Mouse (Mus musculus) heart, postnatal 25 days (tissue): ENCODE results near the gene Desi1. TPM values are rescaled to one million over a fixed set of nuclear protein-coding genes. Genes with fewer than 3 reads are reported as not detected.

ENCODE experiments used
- DNase-seq: peaks from one replicate; pipeline ENCODE4 v3.0.0; 2022; ENCODE audit warnings: low spot score
- intact Hi-C: fragments of 180-260 bp; cut with DNase I; formaldehyde crosslinking; loops from one replicate; pipeline ENCODE4 v1.15.1; 2025
- total RNA-seq, 2 experiments: library from RNA; stranded (reverse); gene quantifications; 2 replicates each; pipeline ENCODE4 v1.2.3; 2021

The Desi1 gene
- total RNA-seq, result 10 to 100 TPM; 24.4 to 25.9 TPM

DNA sequence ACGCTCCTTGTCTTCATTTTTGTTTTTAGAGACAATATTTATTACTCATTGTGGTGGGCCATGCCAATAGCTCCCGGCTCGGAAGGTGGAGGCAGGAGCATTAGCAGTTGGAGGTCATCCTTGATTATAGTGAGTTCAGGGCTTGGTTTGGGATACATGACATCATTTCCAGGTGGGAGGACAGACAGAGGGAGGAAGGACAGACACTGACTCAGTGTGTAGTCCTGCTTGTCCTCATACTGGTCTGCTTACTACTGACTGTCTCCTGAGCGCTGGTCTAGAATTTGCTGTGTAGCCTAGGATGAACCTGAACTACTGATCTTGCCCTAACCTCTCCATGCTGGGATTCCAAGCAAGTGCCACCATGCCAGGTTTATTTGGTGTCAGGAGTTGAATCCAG lies at the start of gene Desi1:
Desi1 (minus strand) TSS at position 101 of the 400 bp plus-strand sequence.
- no peak for DNase-seq
- intact Hi-C loops, result no loop called here

DNA sequence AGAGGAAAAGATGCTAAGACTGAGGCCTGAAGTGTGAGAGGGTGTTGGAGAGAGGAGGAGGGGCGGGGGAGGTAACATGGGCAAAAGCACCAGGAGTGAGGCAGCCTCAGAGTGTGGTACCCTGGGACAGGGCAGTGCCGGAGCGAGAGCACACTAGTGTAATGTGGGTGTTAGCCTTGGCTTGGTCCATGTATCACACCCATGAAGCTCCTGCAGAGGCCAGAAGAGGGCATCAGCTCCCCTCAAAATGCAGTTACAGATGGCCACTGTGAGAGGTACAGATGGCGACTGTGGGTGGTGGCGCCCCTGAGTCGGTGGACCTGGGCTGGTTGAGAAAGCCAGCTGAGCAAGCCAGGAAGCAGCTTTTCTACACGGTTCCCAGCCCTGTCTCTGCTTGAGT lies 47.5 kb upstream of the Desi1 start:
- no peak for DNase-seq
- intact Hi-C loops, result no loop called here

- intact Hi-C loops, result loop anchor here (5.0 kb wide), 1 partner anchor 82 kb away; no protein-coding TSS in a partner anchor
- no peak for DNase-seq
Observed at GRCm38 (mm10) chr15:82079883-82080282, 46.2 kb upstream of the Desi1 start.

DNA sequence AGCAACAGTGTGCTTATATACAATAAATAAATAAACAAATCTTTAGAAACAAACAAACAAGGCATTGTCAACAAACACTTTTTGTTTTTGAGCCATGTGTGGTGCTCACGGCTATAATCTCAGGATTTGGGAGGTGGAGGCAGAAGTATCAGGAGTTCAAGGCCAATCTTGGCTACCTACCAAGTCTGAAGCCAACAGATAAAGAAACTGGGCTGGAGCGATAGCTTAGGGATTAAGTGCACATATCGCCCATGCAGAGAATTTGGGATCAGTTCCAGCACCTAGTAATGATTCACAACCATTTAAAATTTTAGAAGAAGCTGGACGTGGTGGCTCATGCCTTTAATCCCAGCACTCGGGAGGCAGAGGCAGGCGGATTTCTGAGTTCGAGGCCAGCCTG lies 39.8 kb upstream of the Desi1 start:
- intact Hi-C loops, result no loop called here

DNA sequence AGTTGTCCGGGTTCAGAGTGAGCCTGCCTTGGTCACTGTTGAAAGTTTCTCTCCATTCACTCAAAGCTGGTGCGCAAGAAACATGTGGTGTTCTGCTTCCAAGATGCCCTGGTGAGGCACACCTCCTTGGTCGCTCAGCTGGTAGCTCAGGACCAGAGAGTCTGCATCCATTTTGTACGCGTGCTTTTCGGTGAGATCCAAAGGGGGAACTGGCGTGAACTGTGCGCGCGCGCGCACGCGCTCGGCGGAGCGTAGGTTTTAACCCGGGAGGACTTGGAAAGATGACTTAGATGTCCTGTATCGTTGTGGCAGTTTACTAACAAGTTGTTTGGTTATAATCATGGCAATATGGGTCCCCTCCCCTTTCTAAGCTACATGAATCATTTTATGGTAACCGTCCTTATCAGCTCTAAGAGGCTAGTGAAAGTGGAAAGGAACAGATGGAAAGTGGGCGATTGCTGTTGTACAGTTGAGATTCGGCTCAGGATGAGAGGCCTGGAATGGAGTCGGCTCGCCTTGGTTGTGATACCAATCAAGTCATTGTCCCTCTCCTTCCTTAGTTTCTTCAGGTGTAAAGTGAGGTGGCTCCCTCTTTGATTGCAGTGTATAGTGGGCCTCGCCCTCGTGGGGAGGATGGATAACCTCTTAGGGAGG lies 38.3 kb upstream of the Desi1 start:
- intact Hi-C loops, result no loop called here

More for the DNA sequence above, 39.8 kb upstream of the Desi1 start:
- no peak for DNase-seq

DNA sequence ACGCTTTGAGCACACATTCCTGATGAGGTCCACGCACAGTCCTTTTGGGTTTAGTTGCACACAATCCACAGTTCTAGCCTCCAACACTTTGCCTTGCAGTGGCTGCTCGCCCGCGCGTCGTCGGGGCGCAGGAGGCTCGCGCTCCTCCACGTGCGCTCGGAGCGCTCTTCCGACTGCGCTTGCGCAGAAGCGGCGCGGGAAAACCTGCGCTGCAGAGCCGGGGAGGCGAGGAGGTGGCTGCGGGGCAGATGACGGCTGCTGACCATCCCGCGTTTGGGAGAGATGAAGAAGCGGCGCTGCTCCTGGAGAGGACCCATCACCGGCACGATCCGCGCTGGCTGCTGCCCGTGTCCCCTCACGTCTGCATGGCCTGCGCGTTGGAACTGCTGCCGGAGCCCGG lies 36.2 kb upstream of the Desi1 start, which contains the start of gene Mei1:
Mei1 (plus strand) TSS at position 99 of the 400 bp plus-strand sequence.
- DNase-seq, result no peak
- intact Hi-C loops, result loop anchor here (5.0 kb wide), 1 partner anchor 37 kb away; no protein-coding TSS in a partner anchor

More for the DNA sequence above, 38.3 kb upstream of the Desi1 start:
- no peak for DNase-seq

- intact Hi-C loops, result loop anchor here (1.0 to 5.0 kb wide), 2 partner anchors 42 to 171 kb away; no protein-coding TSS in a partner anchor
- peak; percentile 35 for DNase-seq
Observed at GRCm38 (mm10) chr15:82065511-82065910, 31.8 kb upstream of the Desi1 start.

DNA sequence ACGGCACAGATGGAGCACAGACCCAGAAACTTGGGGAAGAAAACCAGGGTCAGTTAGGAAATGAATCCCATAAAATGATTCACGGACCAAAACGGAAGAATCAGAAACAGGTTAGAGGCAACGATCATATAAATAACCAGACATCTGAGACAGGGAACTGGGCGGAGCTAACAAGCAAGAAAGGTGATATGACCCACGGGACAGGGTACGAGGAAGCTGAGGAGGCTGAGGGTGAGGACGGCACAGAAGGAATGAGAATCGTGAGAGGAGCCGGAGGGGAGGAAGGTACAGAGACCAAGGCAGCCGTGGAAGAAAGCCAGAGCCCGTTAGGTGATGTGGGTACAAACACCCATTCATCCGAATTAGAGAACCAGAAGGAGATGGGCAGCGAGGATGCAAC lies 30.2 kb upstream of the Desi1 start:
- no peak for DNase-seq
- intact Hi-C loops, result no loop called here

- intact Hi-C loops, result no loop called here
- DNase-seq, result no peak
Observed at GRCm38 (mm10) chr15:82058719-82059201, 25.1 kb upstream of the Desi1 start, which contains the start of gene 4930407I10Rik. Gene 4930407I10Rik (plus strand): TSS chr15:82059151.

- DNase-seq, result no peak
- intact Hi-C loops, result loop anchor here (5.0 kb wide), 1 partner anchor 75 kb away; the partner anchor contains the start of gene Ccdc134
Observed at GRCm38 (mm10) chr15:82052544-82052943, 18.9 kb upstream of the Desi1 start.

- intact Hi-C loops, result no loop called here
Observed at GRCm38 (mm10) chr15:82047080-82047883, 13.6 kb upstream of the Desi1 start, which contains the start of gene Snu13. Gene Snu13 (minus strand): TSS chr15:82047598.

GRCm38 (mm10) chr15:82046246-82046891 lies 12.7 kb upstream of the Desi1 start:
- intact Hi-C loops, result no loop called here
- no peak for DNase-seq

More at GRCm38 (mm10) chr15:82047080-82047883, 13.6 kb upstream of the Desi1 start, which contains the start of gene Snu13:
- peak; percentile 76 for DNase-seq

DNA sequence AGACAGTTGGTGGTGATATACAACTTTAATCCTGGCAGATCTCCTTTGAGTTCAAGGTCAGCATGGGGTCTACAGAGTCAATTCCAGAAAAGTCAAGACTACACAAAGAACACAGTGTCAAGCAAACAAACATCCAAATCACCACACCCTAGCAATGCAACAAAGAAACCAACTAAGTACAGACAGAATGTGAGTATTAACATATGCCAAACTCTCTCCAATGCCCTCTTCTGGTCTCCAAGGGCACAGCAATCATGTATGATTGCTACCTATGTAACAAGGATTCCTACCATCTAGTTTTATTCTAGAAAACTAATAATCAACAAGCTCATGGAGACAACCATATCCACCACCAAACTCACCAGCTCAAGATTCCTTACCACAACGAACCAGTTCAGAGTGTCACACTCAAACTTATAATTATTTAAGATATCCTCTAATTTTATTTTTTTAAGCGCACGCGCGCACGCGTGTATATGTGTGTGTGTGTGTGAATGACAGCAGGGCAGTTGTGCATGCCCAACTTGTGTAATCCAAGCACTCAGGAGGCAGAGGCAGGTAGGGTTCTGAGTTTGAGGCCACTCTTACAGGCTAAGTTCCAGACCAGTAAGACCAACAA lies 10.6 kb upstream of the Desi1 start:
- intact Hi-C loops, result no loop called here
- DNase-seq, result no peak

GRCm38 (mm10) chr15:82040650-82041049 lies 7.0 kb upstream of the Desi1 start:
- intact Hi-C loops, result loop anchor here (2.0 kb wide), 2 partner anchors 26 to 82 kb away; no protein-coding TSS in a partner anchor
- DNase-seq, result no peak

DNA sequence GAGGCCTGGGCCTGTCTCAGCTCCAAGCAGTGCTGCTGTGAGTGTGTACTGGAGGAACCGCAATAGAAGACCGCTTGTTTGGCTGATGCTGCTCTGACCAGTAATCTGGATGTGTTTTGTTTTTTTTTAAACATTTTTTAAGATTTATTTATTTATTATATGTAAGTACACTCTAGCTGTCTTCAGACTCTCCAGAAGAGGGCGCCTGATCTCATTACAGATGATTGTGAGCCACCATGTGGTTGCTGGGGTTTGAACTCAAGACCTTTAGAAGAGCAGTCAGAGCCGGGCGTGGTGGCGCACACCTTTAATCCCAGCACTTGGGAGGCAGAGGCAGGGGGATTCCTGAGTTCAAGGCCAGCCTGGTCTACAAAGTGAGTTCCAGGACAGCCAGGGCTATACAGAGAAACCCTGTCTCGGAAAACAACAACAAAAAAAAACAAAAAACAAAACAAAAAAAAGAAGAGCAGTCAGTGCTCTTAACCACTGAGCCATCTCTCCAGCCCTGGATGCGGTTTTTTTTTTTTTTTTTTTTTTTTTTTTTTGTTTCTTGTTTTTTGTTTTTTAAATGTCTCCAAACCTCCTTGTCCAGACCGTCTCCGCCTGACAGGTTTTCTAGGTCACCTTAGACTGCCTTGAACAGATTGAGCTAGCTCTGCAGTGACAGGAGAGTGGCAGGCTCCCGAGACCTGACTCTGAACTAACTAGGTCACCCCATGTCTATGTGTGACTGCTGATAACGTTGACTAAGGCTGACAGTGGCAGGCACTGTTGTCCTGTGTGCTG lies 2.4 kb upstream of the Desi1 start:
- intact Hi-C loops, result no loop called here
- no peak for DNase-seq

DNA sequence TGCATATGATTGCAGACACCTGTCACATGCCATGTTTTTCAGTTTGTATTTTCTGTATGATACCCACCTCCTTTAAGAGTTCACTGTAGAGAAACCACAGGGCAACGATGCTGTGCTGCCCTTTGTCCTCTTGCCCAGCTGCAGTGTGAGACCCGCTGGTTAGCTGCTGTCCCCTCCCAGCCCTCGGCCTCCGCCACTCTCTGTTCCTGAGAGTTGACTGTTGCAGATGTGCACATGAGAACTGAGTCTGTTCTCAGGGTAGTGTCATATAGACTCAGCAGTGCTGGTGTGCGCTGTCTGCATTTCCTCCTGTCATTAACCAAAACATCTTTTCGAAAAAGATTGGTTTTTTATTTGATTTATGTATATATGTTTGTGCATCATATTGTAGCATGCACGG lies 1.3 kb downstream of the Desi1 start:
- no peak for DNase-seq
- intact Hi-C loops, result no loop called here

DNA sequence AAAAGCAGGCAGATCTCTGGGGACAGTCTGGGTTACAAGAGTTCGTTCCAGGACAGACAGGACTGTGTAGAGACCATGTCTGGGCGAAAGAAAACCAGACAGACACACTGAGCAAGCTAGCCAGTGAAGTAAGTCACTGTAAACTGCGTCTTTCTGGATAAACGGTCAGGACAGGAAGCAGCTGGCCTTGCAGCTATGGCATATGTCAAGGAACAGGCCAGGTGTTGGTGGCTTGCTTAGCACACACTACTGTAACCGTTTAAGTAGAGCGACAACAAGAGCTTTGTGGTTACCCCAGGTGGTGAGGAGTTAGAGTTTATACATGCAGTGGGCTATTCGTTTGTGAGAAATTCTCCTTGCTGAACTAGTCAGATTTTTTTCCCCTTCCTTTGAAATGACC lies 5.9 kb downstream of the Desi1 start:
- no peak for DNase-seq
- intact Hi-C loops, result no loop called here

DNA sequence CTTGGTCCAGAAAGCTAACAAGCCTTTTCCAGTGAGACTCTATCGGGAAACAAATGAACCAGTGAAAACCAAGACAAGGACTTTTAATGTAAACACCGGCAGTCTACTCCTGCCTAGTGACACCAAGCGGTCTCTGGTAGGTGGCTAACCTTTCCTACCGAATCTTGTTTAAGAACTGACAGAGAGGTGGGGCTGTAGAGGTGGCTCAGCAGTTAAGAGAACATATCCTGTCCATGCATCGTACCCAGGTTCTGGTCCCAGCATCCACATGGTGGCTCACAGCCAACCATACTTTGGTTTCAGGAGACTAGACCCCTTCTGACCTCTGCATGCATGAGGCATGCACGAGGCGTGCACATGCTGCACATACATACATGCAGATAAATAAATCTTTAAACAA lies 6.4 kb downstream of the Desi1 start:
- intact Hi-C loops, result no loop called here
- no peak for DNase-seq
